Mouse (Mus musculus) C2C12 (cell line): Measurements from ENCODE around the gene Slc22a14.

Source experiments
- CTCF ChIP-seq: IDR thresholded peaks from one replicate; pipeline ENCODE4 v1.5.1; 2011; ENCODE audit not compliant: control insufficient read depth, insufficient read depth, insufficient read length
- FOSL1 ChIP-seq: IDR thresholded peaks from one replicate; pipeline ENCODE4 v1.8.0; 2011; ENCODE audit warnings: mild to moderate bottlenecking, low read length; ENCODE audit not compliant: poor library complexity, insufficient read depth, severe bottlenecking
- USF1 ChIP-seq: IDR thresholded peaks from one replicate; pipeline ENCODE4 v1.6.1; 2011; ENCODE audit warnings: low read depth, mild to moderate bottlenecking, control low read depth, moderate library complexity

DNA sequence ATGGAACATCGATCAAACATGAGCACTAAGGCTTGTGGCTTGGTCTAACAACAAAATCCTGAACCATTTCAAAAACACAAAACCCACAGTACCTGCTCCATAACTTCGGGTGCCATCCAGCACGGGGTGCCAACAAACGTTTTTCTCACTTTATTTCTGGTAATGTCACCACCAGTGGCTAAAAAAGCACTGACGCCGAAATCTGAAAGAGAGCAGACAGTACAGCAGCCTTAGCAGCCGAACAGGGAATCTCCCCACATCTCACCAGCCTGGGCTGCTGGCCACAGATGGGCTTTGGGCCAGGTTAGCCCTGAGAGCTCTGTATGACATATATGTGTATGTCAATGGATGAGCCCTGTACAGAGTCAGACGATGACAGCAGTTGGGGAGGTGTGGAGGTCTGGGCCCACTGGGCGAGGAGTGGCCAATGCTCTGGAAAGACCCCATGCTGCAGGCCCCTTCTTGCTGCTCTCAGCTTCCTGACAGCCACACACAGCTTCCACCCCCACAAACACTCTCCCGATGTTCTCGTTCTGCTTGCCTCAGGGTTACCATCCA lies 96.7 kb downstream of the Slc22a14 start:
- TF ChIP-seq CTCF = no peak
- no peak for TF ChIP-seq USF1
- TF ChIP-seq FOSL1 = no peak
